Mouse (Mus musculus) midbrain, embryonic 10.5 days (tissue): Measurements from ENCODE around the gene Ctnna3. TPM values are rescaled to one million over a fixed set of nuclear protein-coding genes. Genes with fewer than 3 reads are reported as not detected.

Source experiments
- DNase-seq: peaks from one replicate; pipeline ENCODE4 v3.0.0-alpha.2; 2017; ENCODE audit warnings: low spot score
- H3K27ac ChIP-seq: fragments of 300-500 bp; sonication (generic); replicated peaks from 2 replicates; pipeline ENCODE4 v1.5.1; 2016; ENCODE audit warnings: mild to moderate bottlenecking
- H3K27me3 ChIP-seq: fragments of 300-500 bp; sonication (generic); 2 replicates; pipeline ENCODE4 v1.6.1; 2016; ENCODE audit warnings: low read depth, mild to moderate bottlenecking; ENCODE audit not compliant: poor library complexity, severe bottlenecking
- H3K36me3 ChIP-seq: fragments of 300-500 bp; sonication (generic); 2 replicates; pipeline ENCODE4 v1.6.1; 2016; ENCODE audit warnings: mild to moderate bottlenecking, moderate library complexity
- H3K4me1 ChIP-seq: fragments of 300-500 bp; sonication (generic); 2 replicates; pipeline ENCODE4 v1.6.1; 2016
- H3K4me3 ChIP-seq: fragments of 300-500 bp; sonication (generic); 2 replicates; pipeline ENCODE4 v1.5.1; 2016; ENCODE audit warnings: mild to moderate bottlenecking, moderate library complexity
- H3K9me3 ChIP-seq: fragments of 300-500 bp; sonication (generic); replicated peaks from 2 replicates; pipeline ENCODE4 v1.6.1; 2016; ENCODE audit warnings: mild to moderate bottlenecking
- WGBS: fragments of 180-500 bp; shearing (Covaris S2); methylation state at CpG from one replicate; pipeline ENCODE4 v1.1.7; 2016; 5-methylcytosine and 5-hydroxymethylcytosine counted together
- polyA plus RNA-seq: library from polyadenylated mRNA; unstranded; fragments of >200 nt; fragmentation: Nextera tagmentation; extraction: Ambion mirVana; gene quantifications from 2 replicates; pipeline ENCODE4 v1.2.1, GENCODE M21; 2016

Gene Ctnna3
- polyA plus RNA-seq, 1 experiment from 2014 or later = 0.05 TPM

GRCm38 (mm10) chr10:63810043-63810617, 380.2 kb downstream of the Ctnna3 start:
- Histone ChIP-seq H3K4me1 (peaks cover 8% of the 10 kb centered on the region), H3K9me3 (no peaks in the 10 kb centered on the region)
- 14% methylated on average over 9 of the region's 9 CpGs for WGBS

GRCm38 (mm10) chr10:63839011-63839410, 409.1 kb downstream of the Ctnna3 start:
- 90% methylated on average over 4 of the region's 4 CpGs for WGBS
- Histone ChIP-seq H3K27ac (no peak overlapping the region), H3K9me3 (no peaks in the 10 kb centered on the region), H3K27me3 (no peaks in the 10 kb centered on the region), H3K4me3 (no peak overlapping the region), H3K4me1 (no peaks in the 10 kb centered on the region), H3K36me3 (no peaks in the 10 kb centered on the region)
- no peak for DNase-seq

More at GRCm38 (mm10) chr10:63810043-63810617, 380.2 kb downstream of the Ctnna3 start:
- Histone ChIP-seq H3K27me3 (no peaks in the 10 kb centered on the region), H3K27ac (0 out of 2 replicates have a peak overlapping the region, but pooled peaks have one; percentile 25), H3K4me3 (no peak overlapping the region), H3K36me3 (no peaks in the 10 kb centered on the region)
- DNase-seq = peak; percentile 31

DNA sequence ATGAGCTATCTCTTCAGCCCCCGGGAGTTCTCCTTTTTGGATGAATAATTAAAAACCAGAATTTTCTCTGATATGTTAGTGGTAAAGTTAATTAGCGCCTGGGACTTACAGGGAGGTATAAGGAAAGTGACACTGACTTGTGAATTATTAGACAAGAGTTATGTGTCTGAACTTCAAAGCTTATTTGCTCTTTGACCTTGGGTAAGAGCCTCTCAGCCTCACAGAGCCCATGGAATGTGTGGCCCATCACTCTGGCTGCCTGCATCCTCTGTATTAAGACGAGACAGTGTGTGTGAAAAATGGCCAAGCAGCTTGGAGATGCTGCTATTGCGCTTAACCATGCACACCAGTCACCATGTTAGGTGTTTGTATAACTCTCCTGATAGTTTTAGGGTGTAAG, 422.0 kb downstream of the Ctnna3 start:
- Histone ChIP-seq H3K4me3 (no peak overlapping the region), H3K27me3 (no peaks in the 10 kb centered on the region), H3K4me1 (no peaks in the 10 kb centered on the region), H3K9me3 (no peaks in the 10 kb centered on the region), H3K27ac (no peak overlapping the region), H3K36me3 (no peaks in the 10 kb centered on the region)
- 91% methylated on average over 4 of the region's 4 CpGs for WGBS
- no peak for DNase-seq

DNA sequence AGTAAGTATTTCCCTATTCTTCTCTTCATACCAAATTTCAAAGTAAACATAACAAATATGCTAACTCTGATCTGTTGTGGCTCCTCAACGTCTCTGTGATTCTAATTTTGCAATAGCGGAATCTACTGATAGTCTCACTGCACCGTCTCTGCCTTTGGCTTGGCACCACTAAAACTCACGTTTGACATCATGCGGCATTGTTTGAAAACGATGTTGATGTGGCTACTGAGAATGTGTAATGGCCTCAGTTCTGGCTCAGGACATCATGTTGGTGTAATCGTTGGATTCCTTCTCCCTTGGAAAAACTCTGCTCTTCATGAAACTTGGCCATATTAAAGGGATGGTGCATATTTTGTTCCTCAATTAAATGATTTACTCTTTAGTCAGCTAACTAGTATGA, 439.2 kb downstream of the Ctnna3 start:
- 93% methylated on average over 7 of the region's 7 CpGs for WGBS
- Histone ChIP-seq H3K4me1 (no peaks in the 10 kb centered on the region), H3K27me3 (no peaks in the 10 kb centered on the region), H3K4me3 (no peak overlapping the region), H3K9me3 (no peaks in the 10 kb centered on the region), H3K36me3 (no peaks in the 10 kb centered on the region), H3K27ac (no peak overlapping the region)
- no peak for DNase-seq

- no peaks in the 10 kb centered on the region for H3K36me3 ChIP-seq
- H3K9me3 ChIP-seq = no peaks in the 10 kb centered on the region
- no peak for DNase-seq
- H3K27ac ChIP-seq = no peak overlapping the region
- no peaks in the 10 kb centered on the region for H3K4me1 ChIP-seq
- 77% methylated on average over 5 of the region's 5 CpGs for WGBS
- H3K27me3 ChIP-seq = no peaks in the 10 kb centered on the region
- no peak overlapping the region for H3K4me3 ChIP-seq
Measured at GRCm38 (mm10) chr10:63880462-63880903, 450.6 kb downstream of the Ctnna3 start.

- no peaks in the 10 kb centered on the region for H3K9me3 ChIP-seq
- no peak for DNase-seq
- no peak overlapping the region for H3K4me3 ChIP-seq
- H3K27me3 ChIP-seq = no peaks in the 10 kb centered on the region
- H3K36me3 ChIP-seq = no peaks in the 10 kb centered on the region
- no peaks in the 10 kb centered on the region for H3K4me1 ChIP-seq
- no peak overlapping the region for H3K27ac ChIP-seq
- 91% methylated on average over 23 of the region's 23 CpGs for WGBS
Measured at GRCm38 (mm10) chr10:63886449-63887088, 456.7 kb downstream of the Ctnna3 start.

- no peaks in the 10 kb centered on the region for H3K9me3 ChIP-seq
- no peak overlapping the region for H3K4me3 ChIP-seq
- 89% methylated on average over 5 of the region's 5 CpGs for WGBS
- no peaks in the 10 kb centered on the region for H3K4me1 ChIP-seq
- no peaks in the 10 kb centered on the region for H3K36me3 ChIP-seq
- no peak for DNase-seq
- H3K27ac ChIP-seq = no peak overlapping the region
- no peaks in the 10 kb centered on the region for H3K27me3 ChIP-seq
Measured at GRCm38 (mm10) chr10:63894612-63895011, 464.7 kb downstream of the Ctnna3 start.

DNA sequence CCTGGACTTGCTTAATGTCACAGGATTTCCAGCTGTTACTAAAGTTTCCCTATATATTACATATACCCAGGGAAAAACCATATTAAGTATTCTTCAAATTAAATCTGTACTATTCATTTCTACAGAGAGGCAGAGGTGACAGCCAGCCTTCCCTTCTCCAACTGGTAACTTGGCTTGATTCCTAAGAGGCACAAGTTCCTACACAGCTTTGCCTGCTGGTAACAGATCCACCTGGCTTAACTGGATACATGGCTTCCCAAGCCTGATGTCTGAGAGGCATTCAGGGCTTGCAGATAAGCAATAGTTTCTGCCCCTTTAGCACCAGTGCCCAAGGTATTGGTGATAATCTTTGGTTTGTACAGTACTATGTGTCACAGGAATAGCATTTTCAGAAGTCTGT, 470.0 kb downstream of the Ctnna3 start:
- Histone ChIP-seq H3K27ac (no peak overlapping the region), H3K9me3 (no peaks in the 10 kb centered on the region), H3K4me1 (no peaks in the 10 kb centered on the region), H3K27me3 (no peaks in the 10 kb centered on the region), H3K4me3 (no peak overlapping the region), H3K36me3 (no peaks in the 10 kb centered on the region)
- no peak for DNase-seq

DNA sequence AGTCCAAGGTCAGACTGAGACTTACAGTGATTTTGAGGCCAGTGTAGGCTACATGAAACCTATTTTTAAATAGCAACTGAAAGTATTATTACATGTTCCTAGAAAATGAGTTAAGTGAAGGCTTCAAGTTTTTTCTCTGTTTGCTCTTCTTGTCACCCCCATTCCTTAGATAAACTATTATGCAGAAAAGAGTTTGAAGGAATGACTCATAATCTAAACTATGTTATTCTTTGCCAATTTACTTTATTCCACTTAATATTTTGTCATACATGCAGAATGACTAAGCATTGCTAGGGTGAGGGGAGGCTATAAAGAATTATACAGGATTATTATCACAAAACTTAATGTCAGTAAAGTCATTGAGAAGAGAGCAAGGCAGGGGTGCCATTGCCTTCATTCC, 479.0 kb downstream of the Ctnna3 start:
- H3K4me1 ChIP-seq = no peaks in the 10 kb centered on the region
- H3K27me3 ChIP-seq = no peaks in the 10 kb centered on the region
- H3K27ac ChIP-seq = no peak overlapping the region
- H3K9me3 ChIP-seq = no peaks in the 10 kb centered on the region
- no peak overlapping the region for H3K4me3 ChIP-seq
- no peak for DNase-seq
- no peaks in the 10 kb centered on the region for H3K36me3 ChIP-seq

DNA sequence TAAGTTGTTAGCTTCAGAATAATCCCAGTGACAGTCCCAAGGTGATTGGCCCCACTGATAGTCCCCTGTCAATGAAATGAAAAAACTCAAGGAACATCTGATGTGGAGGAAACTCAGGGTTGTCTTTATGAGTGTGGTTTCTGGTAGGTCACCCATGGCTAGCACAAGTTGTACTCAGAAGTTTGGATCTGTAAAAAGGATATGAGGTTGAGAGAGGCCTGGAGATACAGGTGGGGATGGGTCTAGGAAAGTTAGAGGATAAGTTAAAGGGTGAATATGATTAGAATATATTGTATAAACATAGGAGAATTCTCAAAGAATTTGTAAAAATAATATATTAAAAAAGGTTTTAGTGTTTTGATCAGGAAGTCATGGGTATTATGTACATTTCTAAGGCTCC, 497.4 kb downstream of the Ctnna3 start, which contains the start of gene Gm10118:
TSS of gene Gm10118 (minus strand) at position 101 of the 400 bp plus-strand sequence.
- Histone ChIP-seq H3K9me3 (no peaks in the 10 kb centered on the region), H3K27me3 (no peaks in the 10 kb centered on the region), H3K4me3 (no peak within 1 kb of the TSS), H3K4me1 (peaks cover 7% of the 10 kb centered on the region), H3K27ac (no peak within 1 kb of the TSS), H3K36me3 (no peaks in the 10 kb centered on the region)
- no peak for DNase-seq

GRCm38 (mm10) chr10:63933946-63934345, 504.0 kb downstream of the Ctnna3 start:
- no peak for DNase-seq
- H3K4me3 ChIP-seq = no peak overlapping the region
- H3K4me1 ChIP-seq = peaks cover 3% of the 10 kb centered on the region
- no peaks in the 10 kb centered on the region for H3K36me3 ChIP-seq
- no peak overlapping the region for H3K27ac ChIP-seq
- H3K27me3 ChIP-seq = no peaks in the 10 kb centered on the region
- WGBS = 81% methylated on average over 5 of the region's 5 CpGs
- no peaks in the 10 kb centered on the region for H3K9me3 ChIP-seq

GRCm38 (mm10) chr10:63945534-63945933, 515.6 kb downstream of the Ctnna3 start:
- Histone ChIP-seq H3K27ac (no peak overlapping the region), H3K27me3 (no peaks in the 10 kb centered on the region), H3K4me3 (no peak overlapping the region), H3K9me3 (no peaks in the 10 kb centered on the region), H3K36me3 (no peaks in the 10 kb centered on the region), H3K4me1 (no peaks in the 10 kb centered on the region)
- no peak for DNase-seq
- 75% methylated on average over 3 of the region's 3 CpGs for WGBS

GRCm38 (mm10) chr10:63947266-63947665, 517.4 kb downstream of the Ctnna3 start:
- H3K9me3 ChIP-seq = no peaks in the 10 kb centered on the region
- H3K36me3 ChIP-seq = no peaks in the 10 kb centered on the region
- no peaks in the 10 kb centered on the region for H3K27me3 ChIP-seq
- H3K4me3 ChIP-seq = no peak overlapping the region
- no peaks in the 10 kb centered on the region for H3K4me1 ChIP-seq
- no peak overlapping the region for H3K27ac ChIP-seq
- no peak for DNase-seq
- WGBS = 81% methylated on average over 4 of the region's 4 CpGs
